Mouse (Mus musculus): ENCODE measurements around the gene 1700029F12Rik.

The 1700029F12Rik gene

GRCm38 (mm10) chr13:96973318-96973717, 60.8 kb downstream of the 1700029F12Rik start:
- in situ Hi-C loops (cut with MboI; ENCODE audit: low sequenced_read_pairs): no loop called here

Data from CH12F3 (cell line).